ENCODE assay signal across 8 mouse cellular contexts in genomic region chr10:80999362-81000196, GRCm38 (mm10). TPM values are rescaled to one million over a fixed set of nuclear protein-coding genes. Genes with fewer than 3 reads are reported as not detected.
DNase-seq lines count a peak whose midpoint lies in the region; ATAC-seq and TF ChIP-seq lines count a peak whose summit lies in the region.

No protein-coding gene starts in this region.

- DNase-seq in 416B (ENCODE audit: low read depth), result peak; percentile 93
- peak; percentile 87 to 89 for DNase-seq in adrenal gland, postnatal 36 days
- peak; percentile 82 for DNase-seq in heart, adult 8-10 months (ENCODE audit: low spot score)
- DNase-seq in kidney, adult 9 months, result peak; percentile 90
- DNase-seq in spleen, adult 2 months (ENCODE audit: low read depth in 1 of 2, low spot score in 2 of 2), result peak; percentile 71 to 78

- H3K9me3 ChIP-seq in embryonic facial prominence, embryonic 13.5 days, result no peaks in the 10 kb centered on the region
- no peaks in the 10 kb centered on the region for H3K9me3 ChIP-seq in limb, embryonic 13.5 days
- H3K9me3 ChIP-seq in midbrain, embryonic 16.5 days (replicated peaks; ENCODE audit: control insufficient read depth, low read length, poor library complexity, severe bottlenecking), result no peaks in the 10 kb centered on the region

- H3K4me1 ChIP-seq in embryonic facial prominence, embryonic 13.5 days, result peaks cover 11% of the 10 kb centered on the region
- H3K4me1 ChIP-seq in limb, embryonic 13.5 days, result peaks cover 15% of the 10 kb centered on the region
- peaks cover 11% of the 10 kb centered on the region; the same call in 1 of the 2 replicates for H3K4me1 ChIP-seq in midbrain, embryonic 16.5 days (ENCODE audit: control insufficient read depth, insufficient read depth, low read length)
- peaks cover 3% of the 10 kb centered on the region; the same call in 1 of the 2 replicates for H3K4me1 ChIP-seq in spleen, adult 2 months (ENCODE audit: control insufficient read depth, insufficient read depth, insufficient read length)

- peak; percentile 57 for ATAC-seq in embryonic facial prominence, embryonic 13.5 days (ENCODE audit: insufficient number of reproducible peaks, insufficient read depth, low FRiP score, low TSS enrichment, low read depth)
- ATAC-seq in limb, embryonic 13.5 days (ENCODE audit: low FRiP score, low read depth), result peak; percentile 62; the same call in 1 of the 2 replicates
- peak; percentile 47 for ATAC-seq in midbrain, embryonic 16.5 days

- TF ChIP-seq POLR2A in spleen, adult 2 months (IDR thresholded peaks at IDR 0.05; ENCODE audit: low read depth, low read length), result no peak

- 32% methylated on average over 37 of the region's 37 CpGs for WGBS in embryonic facial prominence, embryonic 13.5 days
- 32% methylated on average over 37 of the region's 37 CpGs for WGBS in limb, embryonic 13.5 days
- WGBS in midbrain, embryonic 16.5 days, result 33% methylated on average over 37 of the region's 37 CpGs
- WGBS in spleen, adult 2 months, result 29% methylated on average over 37 of the region's 37 CpGs

- H3K9ac ChIP-seq in embryonic facial prominence, embryonic 13.5 days, result peak overlapping the region; percentile 54
- H3K9ac ChIP-seq in limb, embryonic 13.5 days, result peak overlapping the region; percentile 13; the same call in 1 of the 2 replicates
- H3K9ac ChIP-seq in midbrain, embryonic 16.5 days (ENCODE audit: low read depth, low read length), result peak overlapping the region; percentile 49; the same call in 1 of the 2 replicates

- peak overlapping the region; percentile 46 for H3K4me2 ChIP-seq in embryonic facial prominence, embryonic 13.5 days
- peak overlapping the region; percentile 51 for H3K4me2 ChIP-seq in limb, embryonic 13.5 days (replicated peaks)
- H3K4me2 ChIP-seq in midbrain, embryonic 16.5 days (ENCODE audit: low read length), result peak overlapping the region; percentile 50

- 0 out of 2 replicates have a peak overlapping the region, but pooled peaks have one; percentile 9 for H3K4me3 ChIP-seq in embryonic facial prominence, embryonic 13.5 days
- H3K4me3 ChIP-seq in limb, embryonic 13.5 days, result peak overlapping the region; percentile 10; the same call in 1 of the 2 replicates
- H3K4me3 ChIP-seq in midbrain, embryonic 16.5 days (ENCODE audit: low read depth, low read length), result no peak overlapping the region
- no peak overlapping the region for H3K4me3 ChIP-seq in spleen, adult 2 months (ENCODE audit: extremely low read depth, insufficient read depth, insufficient read length)

- H3K27ac ChIP-seq in embryonic facial prominence, embryonic 13.5 days, result no peak overlapping the region
- H3K27ac ChIP-seq in limb, embryonic 13.5 days, result no peak overlapping the region
- no peak overlapping the region for H3K27ac ChIP-seq in midbrain, embryonic 16.5 days (ENCODE audit: low read length)
- no peak overlapping the region for H3K27ac ChIP-seq in spleen, adult 2 months (ENCODE audit: insufficient read depth, low read length)

- no peaks in the 10 kb centered on the region for H3K36me3 ChIP-seq in embryonic facial prominence, embryonic 13.5 days
- H3K36me3 ChIP-seq in limb, embryonic 13.5 days, result no peaks in the 10 kb centered on the region
- H3K36me3 ChIP-seq in midbrain, embryonic 16.5 days (ENCODE audit: control insufficient read depth, insufficient read depth, low read length), result no peaks in the 10 kb centered on the region
- H3K36me3 ChIP-seq in spleen, adult 2 months (ENCODE audit: control insufficient read depth, insufficient read depth, low read length), result no peaks in the 10 kb centered on the region

- peak; percentile 84; the same call in 1 of the 2 replicates for TF ChIP-seq CTCF in spleen, adult 2 months (IDR thresholded peaks at IDR 0.05; ENCODE audit: extremely low read depth, insufficient read depth, insufficient read length, insufficient replicate concordance)

- H3K27me3 ChIP-seq in embryonic facial prominence, embryonic 13.5 days, result peaks cover 35% of the 10 kb centered on the region
- H3K27me3 ChIP-seq in limb, embryonic 13.5 days, result peaks cover 32% of the 10 kb centered on the region
- no peaks in the 10 kb centered on the region; the same call in 1 of the 2 replicates for H3K27me3 ChIP-seq in midbrain, embryonic 16.5 days (ENCODE audit: control insufficient read depth, insufficient read depth, low read depth, low read length)
- no peaks in the 10 kb centered on the region for H3K27me3 ChIP-seq in spleen, adult 2 months (ENCODE audit: control insufficient read depth, insufficient read depth, low read length)

RNA-seq across cellular contexts. Expression of gene Gng7, which starts 15.2 kb away (rescaled TPM):
- 1 to 10 TPM; 6.4 to 6.7 TPM for total RNA-seq in adrenal gland, postnatal 36 days (2021)
- polyA plus RNA-seq in embryonic facial prominence, embryonic 13.5 days (2015; fragmentation: Nextera tagmentation; extraction: Ambion mirVana), result 11.3 and 13.1 TPM in 2 replicates
- 1 to 10 TPM; 1.0 to 1.7 (median 1.5) TPM for total RNA-seq in heart, adult 8-10 months (2022)
- polyA plus RNA-seq in limb, embryonic 13.5 days (2015; fragmentation: Nextera tagmentation; extraction: Ambion mirVana), result 7.4 and 9.0 TPM in 2 replicates
- 21.5 and 25.6 TPM in 2 replicates for polyA plus RNA-seq in midbrain, embryonic 16.5 days (2015; fragmentation: Nextera tagmentation; extraction: Ambion mirVana)
- polyA plus RNA-seq in spleen, adult 2 months (2012; rRNA removed), result 0.75 and 0.91 TPM in 2 replicates

RNA-seq across cellular contexts. Expression of gene Diras1, which starts 25.9 kb away (rescaled TPM):
- 1 to 10 TPM; 1.2 to 1.5 TPM for total RNA-seq in adrenal gland, postnatal 36 days (2021)
- polyA plus RNA-seq in embryonic facial prominence, embryonic 13.5 days (2015; fragmentation: Nextera tagmentation; extraction: Ambion mirVana), result 0.80 and 1.0 TPM in 2 replicates
- total RNA-seq in heart, adult 8-10 months (2022), result under 1 TPM in 1 of 4 experiments, not detected in 3; 0.44 TPM
- 0.15 and 0.33 TPM in 2 replicates for polyA plus RNA-seq in limb, embryonic 13.5 days (2015; fragmentation: Nextera tagmentation; extraction: Ambion mirVana)
- 71.7 and 88.1 TPM in 2 replicates for polyA plus RNA-seq in midbrain, embryonic 16.5 days (2015; fragmentation: Nextera tagmentation; extraction: Ambion mirVana)
- polyA plus RNA-seq in spleen, adult 2 months (2012; rRNA removed), result 0.04 TPM in 1 of 2 replicates, not detected in the other

RNA-seq across cellular contexts. Expression of gene Slc39a3, which starts 37.6 kb away (rescaled TPM):
- 10 to 100 TPM; 33.2 to 68.5 TPM for total RNA-seq in adrenal gland, postnatal 36 days (2021)
- polyA plus RNA-seq in embryonic facial prominence, embryonic 13.5 days (2015; fragmentation: Nextera tagmentation; extraction: Ambion mirVana), result 22.6 and 22.7 TPM in 2 replicates
- 10 to 100 TPM; 12.1 to 14.1 (median 12.7) TPM for total RNA-seq in heart, adult 8-10 months (2022)
- 19.2 and 20.0 TPM in 2 replicates for polyA plus RNA-seq in limb, embryonic 13.5 days (2015; fragmentation: Nextera tagmentation; extraction: Ambion mirVana)
- polyA plus RNA-seq in midbrain, embryonic 16.5 days (2015; fragmentation: Nextera tagmentation; extraction: Ambion mirVana), result 52.8 and 55.7 TPM in 2 replicates
- polyA plus RNA-seq in spleen, adult 2 months (2012; rRNA removed), result 22.3 and 26.0 TPM in 2 replicates

Comparison
In these comparisons a context has a peak if more than half of its experiments do, and no peak if none do; other contexts are left out.
1. H3K4me3 ChIP-seq: peak in embryonic facial prominence, embryonic 13.5 days (single experiment) and limb, embryonic 13.5 days (single experiment); none in midbrain, embryonic 16.5 days (single experiment) and spleen, adult 2 months (single experiment).
2. RNA of gene Diras1, which starts 25.9 kb away (polyA plus RNA-seq): 71.7 to 88.1 TPM in midbrain, embryonic 16.5 days; 0.80 to 1.0 TPM in embryonic facial prominence, embryonic 13.5 days, 0.15 to 0.33 TPM in limb, embryonic 13.5 days and 0.04 TPM in spleen, adult 2 months; every median in the first group is over 10 times any median in the second.
3. Peak in every context shown above with its lines, with median percentiles within 50 percentile points of each other: DNase-seq, ATAC-seq, H3K4me2 ChIP-seq and H3K9ac ChIP-seq.